Mouse (Mus musculus) cerebellum, adult 2 months (tissue): ENCODE data around the gene Pkn1.

ENCODE experiments used
- CTCF ChIP-seq: fragments of 200-500 bp; IDR thresholded peaks from 2 replicates; pipeline ENCODE4 v1.5.1; 2011; ENCODE audit warnings: low read depth, mild to moderate bottlenecking, control low read depth, low read length, moderate library complexity, borderline replicate concordance; ENCODE audit not compliant: insufficient read depth
- POLR2A ChIP-seq: fragments of 200-500 bp; IDR thresholded peaks from 2 replicates; pipeline ENCODE4 v1.6.1; 2011; ENCODE audit warnings: low read length, control low read depth, borderline replicate concordance; ENCODE audit not compliant: insufficient read depth

GRCm38 (mm10) chr8:83697374-83698220, 1.4 kb downstream of the Pkn1 start:
- TF ChIP-seq POLR2A (no peak), CTCF (no peak)
